ENCODE assay signal across 25 mouse cellular contexts in genomic region chr14:115106326-115106725, GRCm38 (mm10). TPM values are rescaled to one million over a fixed set of nuclear protein-coding genes. Genes with fewer than 3 reads are reported as not detected.
DNase-seq lines count a peak whose midpoint lies in the region; ATAC-seq and TF ChIP-seq lines count a peak whose summit lies in the region.
"Had no signal": no experiment of that assay in that cellular context is flagged by ENCODE, and none has a peak within 500 bp of the region (broad histone marks: within the 10 kb centered on the region; RNA-seq: fewer than 3 reads in every experiment).

No protein-coding gene starts in this region.

- H3K27me3 ChIP-seq in kidney, adult 2 months (replicated peaks; ENCODE audit: control insufficient read depth, insufficient read depth, low read length), result no peaks in the 10 kb centered on the region
- no peaks in the 10 kb centered on the region for H3K27me3 ChIP-seq in kidney, embryonic 15.5 days
- no peaks in the 10 kb centered on the region for H3K27me3 ChIP-seq in kidney, embryonic 14.5 days (ENCODE audit: control insufficient read depth, insufficient read depth, low read length)
- H3K27me3 ChIP-seq in midbrain, embryonic 11.5 days (ENCODE audit: control insufficient read depth, insufficient read depth, low read length), result no peaks in the 10 kb centered on the region
- H3K27me3 ChIP-seq in midbrain, embryonic 10.5 days (ENCODE audit: low read depth, poor library complexity, severe bottlenecking), result no peaks in the 10 kb centered on the region
- H3K27me3 ChIP-seq: CH12.LX; embryonic facial prominence, embryonic 12.5 days; embryonic facial prominence, embryonic 15.5 days; hindbrain, embryonic 12.5 days had no signal

- DNase-seq in kidney, adult 2 months, result peak; percentile 71
- DNase-seq in kidney, adult 18-20 months, result no peak
- DNase-seq in midbrain, embryonic 11.5 days (ENCODE audit: low spot score, missing footprints), result peak; percentile 10
- no peak for DNase-seq in midbrain, embryonic 10.5 days (ENCODE audit: low spot score)
- DNase-seq in spleen, postnatal 10 days (ENCODE audit: low spot score in 2 of 2), result no peak
- DNase-seq: adrenal gland, postnatal 14 days; B cell, adult 2 months; cerebellum, adult 11 months; cerebellum, adult 2 months; cerebellum, adult 9-11 months; cerebellum, postnatal 25 days; forebrain, postnatal 0 days; gastrocnemius, adult 2 months; gastrocnemius, postnatal 14 days had no signal

- TF ChIP-seq CTCF in kidney, adult 2 months (conservative IDR thresholded peaks at IDR 0.05; ENCODE audit: insufficient read depth, insufficient read length, low read depth, low read length), result no peak

- H3K36me3 ChIP-seq in kidney, adult 2 months (ENCODE audit: control insufficient read depth, insufficient read depth, low read length), result no peaks in the 10 kb centered on the region
- no peaks in the 10 kb centered on the region for H3K36me3 ChIP-seq in kidney, embryonic 15.5 days
- H3K36me3 ChIP-seq in kidney, embryonic 14.5 days (ENCODE audit: control insufficient read depth, insufficient read depth, low read length), result no peaks in the 10 kb centered on the region
- H3K36me3 ChIP-seq in midbrain, embryonic 11.5 days (ENCODE audit: control insufficient read depth, insufficient read depth, low read length), result no peaks in the 10 kb centered on the region
- H3K36me3 ChIP-seq in midbrain, embryonic 10.5 days, result no peaks in the 10 kb centered on the region
- H3K36me3 ChIP-seq: embryonic facial prominence, embryonic 12.5 days; embryonic facial prominence, embryonic 15.5 days; G1E; hindbrain, embryonic 12.5 days had no signal

- no peak for TF ChIP-seq POLR2A in kidney, adult 2 months (IDR thresholded peaks at IDR 0.05; ENCODE audit: low read depth, low read length)

- H3K4me2 ChIP-seq in kidney, embryonic 15.5 days, result no peak overlapping the region
- no peak overlapping the region for H3K4me2 ChIP-seq in kidney, embryonic 14.5 days (replicated peaks; ENCODE audit: low read depth, low read length)
- H3K4me2 ChIP-seq in midbrain, embryonic 11.5 days, result no peak overlapping the region
- H3K4me2 ChIP-seq: embryonic facial prominence, embryonic 12.5 days; embryonic facial prominence, embryonic 15.5 days; heart, embryonic 11.5 days; hindbrain, embryonic 12.5 days had no signal

- no peak overlapping the region for H3K9ac ChIP-seq in kidney, embryonic 15.5 days
- no peak overlapping the region for H3K9ac ChIP-seq in kidney, embryonic 14.5 days (ENCODE audit: low read depth, low read length)
- H3K9ac ChIP-seq in midbrain, embryonic 11.5 days (ENCODE audit: low read length), result no peak overlapping the region
- H3K9ac ChIP-seq: embryonic facial prominence, embryonic 12.5 days; embryonic facial prominence, embryonic 15.5 days; forebrain, postnatal 0 days; hindbrain, embryonic 12.5 days had no signal

- peak; percentile 19; the same call in 1 of the 2 replicates for ATAC-seq in kidney, embryonic 15.5 days (replicated peaks; ENCODE audit: low FRiP score)
- ATAC-seq in kidney, embryonic 14.5 days (ENCODE audit: low FRiP score, low TSS enrichment), result no peak
- no peak for ATAC-seq in midbrain, embryonic 11.5 days (ENCODE audit: low FRiP score)
- ATAC-seq: forebrain, embryonic 14.5 days; forebrain, postnatal 0 days; Patski had no signal

- no peak overlapping the region for H3K27ac ChIP-seq in kidney, adult 2 months (ENCODE audit: insufficient read depth, low read depth, low read length)
- H3K27ac ChIP-seq in kidney, embryonic 15.5 days, result no peak overlapping the region
- no peak overlapping the region for H3K27ac ChIP-seq in kidney, embryonic 14.5 days (ENCODE audit: low read depth, low read length)
- H3K27ac ChIP-seq in midbrain, embryonic 11.5 days (ENCODE audit: low read depth, low read length), result no peak overlapping the region
- H3K27ac ChIP-seq in midbrain, embryonic 10.5 days (replicated peaks), result no peak overlapping the region
- H3K27ac ChIP-seq: embryonic facial prominence, embryonic 12.5 days; embryonic facial prominence, embryonic 15.5 days; gastrocnemius, adult 2 months; hindbrain, embryonic 12.5 days had no signal

- H3K9me3 ChIP-seq in kidney, embryonic 15.5 days (replicated peaks), result no peaks in the 10 kb centered on the region
- no peaks in the 10 kb centered on the region for H3K9me3 ChIP-seq in kidney, embryonic 14.5 days (ENCODE audit: control insufficient read depth, low read length)
- no peaks in the 10 kb centered on the region for H3K9me3 ChIP-seq in midbrain, embryonic 11.5 days (ENCODE audit: control insufficient read depth, low read length)
- H3K9me3 ChIP-seq in midbrain, embryonic 10.5 days (replicated peaks), result no peaks in the 10 kb centered on the region
- H3K9me3 ChIP-seq: embryonic facial prominence, embryonic 12.5 days; embryonic facial prominence, embryonic 15.5 days; hindbrain, embryonic 12.5 days had no signal

- no peak overlapping the region for H3K4me3 ChIP-seq in kidney, adult 2 months (ENCODE audit: insufficient read depth, low read depth, low read length)
- no peak overlapping the region for H3K4me3 ChIP-seq in kidney, embryonic 15.5 days (replicated peaks)
- no peak overlapping the region for H3K4me3 ChIP-seq in kidney, embryonic 14.5 days (ENCODE audit: low read length)
- no peak overlapping the region for H3K4me3 ChIP-seq in midbrain, embryonic 11.5 days (ENCODE audit: low read depth, low read length)
- no peak overlapping the region for H3K4me3 ChIP-seq in midbrain, embryonic 10.5 days
- H3K4me3 ChIP-seq: embryonic facial prominence, embryonic 12.5 days; embryonic facial prominence, embryonic 15.5 days; gastrocnemius, adult 2 months; hindbrain, embryonic 12.5 days had no signal

- no peaks in the 10 kb centered on the region for H3K4me1 ChIP-seq in kidney, adult 2 months (ENCODE audit: control insufficient read depth, insufficient read depth, low read length)
- peaks cover 14% of the 10 kb centered on the region; the same call in 1 of the 2 replicates for H3K4me1 ChIP-seq in kidney, embryonic 15.5 days
- H3K4me1 ChIP-seq in kidney, embryonic 14.5 days (ENCODE audit: control insufficient read depth, insufficient read depth, low read length), result 0 out of 2 replicates have a peak, but pooled peaks cover 3% of the 10 kb centered on the region
- H3K4me1 ChIP-seq in midbrain, embryonic 11.5 days (ENCODE audit: control insufficient read depth, insufficient read depth, low read length), result no peaks in the 10 kb centered on the region
- no peaks in the 10 kb centered on the region for H3K4me1 ChIP-seq in midbrain, embryonic 10.5 days
- H3K4me1 ChIP-seq: embryonic facial prominence, embryonic 12.5 days; embryonic facial prominence, embryonic 15.5 days; hindbrain, embryonic 12.5 days had no signal

RNA-seq across cellular contexts. Expression of gene Gpc5, which starts 14.3 kb away (rescaled TPM):
- polyA plus RNA-seq in kidney, adult 2 months (2012; rRNA removed), result 0.69 and 1.0 TPM in 2 replicates
- 10.2 and 11.1 TPM in 2 replicates for polyA plus RNA-seq in kidney, embryonic 15.5 days (2015; fragmentation: Nextera tagmentation; extraction: Ambion mirVana)
- polyA plus RNA-seq in kidney, embryonic 14.5 days (2014; fragmentation: Nextera tagmentation; extraction: Ambion mirVana), result 3.7 and 7.6 TPM in 2 replicates
- 0.75 and 0.76 TPM in 2 replicates for polyA plus RNA-seq in midbrain, embryonic 11.5 days (2014; fragmentation: Nextera tagmentation; extraction: Ambion mirVana)
- 0.30 and 0.83 TPM in 2 replicates for polyA plus RNA-seq in midbrain, embryonic 10.5 days (2016; fragmentation: Nextera tagmentation; extraction: Ambion mirVana)
- polyA plus RNA-seq: G1E; heart, postnatal 0 days had no signal

Comparison
In these comparisons a context has a peak if more than half of its experiments do, and no peak if none do; other contexts are left out.
1. DNase-seq: peak in kidney, adult 2 months (single experiment) and midbrain, embryonic 11.5 days (single experiment); none in kidney, adult 18-20 months (single experiment), midbrain, embryonic 10.5 days (single experiment) and spleen, postnatal 10 days (0 of 2).